Mouse (Mus musculus) olfactory bulb, adult 2 months (tissue): ENCODE data around the gene Rtn2.

Experiments
- CTCF ChIP-seq: fragments of 200-500 bp; IDR thresholded peaks from 2 replicates; pipeline ENCODE4 v1.5.1; 2012; ENCODE audit warnings: low read depth, mild to moderate bottlenecking, low read length, moderate library complexity; ENCODE audit not compliant: insufficient read depth
- POLR2A ChIP-seq: fragments of 200-500 bp; IDR thresholded peaks from 2 replicates; pipeline ENCODE4 v1.6.1; 2012; ENCODE audit warnings: mild to moderate bottlenecking, low read depth, low read length, moderate library complexity; ENCODE audit not compliant: insufficient read depth

DNA sequence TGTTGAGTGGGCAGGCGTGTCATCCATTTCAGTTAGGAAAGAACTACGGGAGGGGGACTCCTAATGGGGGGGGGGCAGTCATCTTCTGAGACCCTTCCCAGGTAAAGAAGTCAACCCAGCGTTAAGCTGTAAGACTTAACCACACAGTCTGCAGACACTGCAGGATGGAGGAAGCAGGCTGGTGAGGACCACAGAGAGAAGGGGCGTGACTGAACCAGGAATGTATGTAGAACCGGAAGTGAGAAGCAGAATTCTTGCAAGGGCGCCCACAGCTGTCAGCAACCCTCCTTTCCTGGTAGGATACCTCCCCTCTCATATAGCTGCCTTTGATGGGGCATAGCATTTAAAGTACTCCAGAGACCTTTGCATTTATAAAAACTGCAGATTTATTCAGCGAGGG lies 25.9 kb upstream of the Rtn2 start:
- TF ChIP-seq POLR2A, result no peak
- no peak for TF ChIP-seq CTCF
